Mouse (Mus musculus) C2C12 (cell line): ENCODE measurements at regions not wholly inside any gene's neighbourhood (a gene's known extent, or its start where the extent isn't known, plus 50 kb on each side); places are given as distances from the start of the nearest gene placed in this dataset.

Experiments
- H3K27me3 ChIP-seq: one replicate; pipeline ENCODE4 v1.6.1; 2011; ENCODE audit not compliant: control insufficient read depth, insufficient read depth, insufficient read length
- H3K36me3 ChIP-seq: one replicate; pipeline ENCODE4 v1.6.1; 2011; ENCODE audit not compliant: control insufficient read depth, insufficient read depth
- H3K4me3 ChIP-seq: one replicate; pipeline ENCODE4 v1.5.1; 2011; ENCODE audit warnings: mild to moderate bottlenecking, control low read depth; ENCODE audit not compliant: poor library complexity, insufficient read depth, severe bottlenecking
- H3K79me2 ChIP-seq: one replicate; pipeline ENCODE4 v1.6.1; 2011; ENCODE audit not compliant: control insufficient read depth, insufficient read depth
- H3K79me3 ChIP-seq: one replicate; pipeline ENCODE4 v1.6.1; 2011; ENCODE audit warnings: low read depth, control low read depth
- H3ac ChIP-seq: one replicate; pipeline ENCODE3; 2011; ENCODE audit warnings: low read depth; ENCODE audit not compliant: control insufficient read depth, insufficient read length
- CEBPB ChIP-seq: IDR thresholded peaks from one replicate; pipeline ENCODE4 v1.6.1; 2011; ENCODE audit warnings: low read depth, mild to moderate bottlenecking, control low read depth, moderate library complexity
- CTCF ChIP-seq: IDR thresholded peaks from one replicate; pipeline ENCODE4 v1.5.1; 2011; ENCODE audit not compliant: control insufficient read depth, insufficient read depth, insufficient read length
- FOSL1 ChIP-seq: IDR thresholded peaks from one replicate; pipeline ENCODE4 v1.8.0; 2011; ENCODE audit warnings: mild to moderate bottlenecking, low read length; ENCODE audit not compliant: poor library complexity, insufficient read depth, severe bottlenecking
- MAX ChIP-seq: IDR thresholded peaks from one replicate; pipeline ENCODE4 v1.6.1; 2011; ENCODE audit warnings: mild to moderate bottlenecking, control low read depth
- MYOD1 ChIP-seq: IDR thresholded peaks from one replicate; pipeline ENCODE4 v1.6.1; 2011; ENCODE audit warnings: low read depth; ENCODE audit not compliant: control insufficient read depth, insufficient read length
- MYOG ChIP-seq: IDR thresholded peaks from one replicate; pipeline ENCODE4 v1.6.1; 2011; ENCODE audit not compliant: control insufficient read depth, insufficient read length; ENCODE audit errors: extremely low read depth
- USF1 ChIP-seq: IDR thresholded peaks from one replicate; pipeline ENCODE4 v1.6.1; 2011; ENCODE audit warnings: low read depth, mild to moderate bottlenecking, control low read depth, moderate library complexity

DNA sequence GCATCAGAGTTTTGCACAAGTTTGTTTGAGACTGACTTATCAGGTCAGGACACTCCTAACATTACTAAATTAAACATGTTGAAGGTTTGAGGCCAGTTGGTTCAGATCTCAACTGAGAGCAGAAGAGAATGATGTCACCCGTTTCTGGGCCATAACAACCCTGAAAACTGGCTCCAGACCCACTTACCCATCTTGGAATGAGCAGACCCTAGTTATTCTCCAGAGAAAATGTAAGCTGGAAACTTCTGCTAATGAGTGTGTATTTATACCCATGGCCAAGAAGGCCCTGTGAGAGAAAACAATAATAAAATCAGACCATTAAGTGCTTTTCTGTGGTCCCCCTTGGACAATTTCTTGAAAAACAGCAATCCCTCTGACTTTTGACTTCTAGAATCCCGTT, 282.4 kb upstream of the Nfe2l3 start:
- TF ChIP-seq MYOG (no peak), CEBPB (no peak), FOSL1 (no peak), CTCF (no peak), USF1 (no peak), MAX (no peak), MYOD1 (no peak)
- Histone ChIP-seq H3K79me2 (no peaks in the 10 kb centered on the region), H3K27me3 (peaks cover 43% of the 10 kb centered on the region)

DNA sequence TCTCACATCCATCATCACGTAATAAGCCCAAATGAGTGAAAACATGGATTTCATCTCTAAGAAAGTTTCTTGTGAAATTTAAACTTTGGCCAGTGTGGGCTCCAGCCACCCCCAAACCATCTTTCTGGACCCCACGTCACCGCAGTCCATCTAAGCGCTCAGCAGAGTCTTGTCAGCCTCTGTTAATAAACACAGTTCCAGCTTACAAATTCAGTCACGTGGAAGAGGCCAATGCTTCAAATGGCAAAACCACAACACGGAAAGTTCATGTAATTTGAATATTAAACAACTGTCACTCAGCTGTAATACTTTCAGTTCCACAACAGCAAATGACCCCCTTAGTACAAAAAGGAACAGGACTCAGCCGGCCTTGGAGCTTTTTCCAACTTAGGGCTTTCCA, 282.0 kb upstream of the Nfe2l3 start:
- Histone ChIP-seq H3K27me3 (peaks cover 38% of the 10 kb centered on the region), H3K4me3 (no peak overlapping the region), H3K36me3 (no peaks in the 10 kb centered on the region), H3K79me3 (no peaks in the 10 kb centered on the region), H3ac (no peak overlapping the region), H3K79me2 (no peaks in the 10 kb centered on the region)
- TF ChIP-seq USF1 (no peak), MAX (no peak), MYOD1 (no peak), MYOG (no peak), CTCF (no peak)

More for the DNA sequence above, 282.4 kb upstream of the Nfe2l3 start:
- Histone ChIP-seq H3K36me3 (no peaks in the 10 kb centered on the region), H3K4me3 (no peak overlapping the region), H3K79me3 (no peaks in the 10 kb centered on the region), H3ac (no peak overlapping the region)

DNA sequence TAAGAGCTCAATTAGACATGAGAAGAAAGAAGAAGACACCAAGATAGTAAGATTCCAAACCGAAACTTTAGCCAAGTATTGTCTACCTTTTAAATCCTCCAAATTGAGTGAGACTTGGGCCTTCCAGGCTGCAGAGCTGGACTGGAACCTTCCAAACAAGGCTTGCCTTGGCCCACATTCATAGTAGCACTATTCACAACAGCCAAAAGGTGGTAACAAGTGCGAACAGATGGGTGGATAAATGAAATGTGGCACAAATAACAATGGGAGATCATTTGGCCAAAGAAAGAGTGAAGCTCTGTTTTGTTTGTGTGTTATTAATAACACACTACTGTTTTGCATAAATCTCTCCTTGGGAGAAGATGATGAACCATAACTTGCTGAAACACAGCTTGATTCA, 281.6 kb upstream of the Nfe2l3 start:
- H3K4me3 ChIP-seq = no peak overlapping the region
- H3ac ChIP-seq = no peak overlapping the region
- H3K36me3 ChIP-seq = no peaks in the 10 kb centered on the region
- TF ChIP-seq FOSL1 (no peak), CEBPB (no peak), CTCF (no peak), MYOD1 (no peak), USF1 (no peak), MYOG (no peak), MAX (no peak)
- no peaks in the 10 kb centered on the region for H3K79me2 ChIP-seq
- H3K27me3 ChIP-seq = peaks cover 38% of the 10 kb centered on the region
- no peaks in the 10 kb centered on the region for H3K79me3 ChIP-seq

DNA sequence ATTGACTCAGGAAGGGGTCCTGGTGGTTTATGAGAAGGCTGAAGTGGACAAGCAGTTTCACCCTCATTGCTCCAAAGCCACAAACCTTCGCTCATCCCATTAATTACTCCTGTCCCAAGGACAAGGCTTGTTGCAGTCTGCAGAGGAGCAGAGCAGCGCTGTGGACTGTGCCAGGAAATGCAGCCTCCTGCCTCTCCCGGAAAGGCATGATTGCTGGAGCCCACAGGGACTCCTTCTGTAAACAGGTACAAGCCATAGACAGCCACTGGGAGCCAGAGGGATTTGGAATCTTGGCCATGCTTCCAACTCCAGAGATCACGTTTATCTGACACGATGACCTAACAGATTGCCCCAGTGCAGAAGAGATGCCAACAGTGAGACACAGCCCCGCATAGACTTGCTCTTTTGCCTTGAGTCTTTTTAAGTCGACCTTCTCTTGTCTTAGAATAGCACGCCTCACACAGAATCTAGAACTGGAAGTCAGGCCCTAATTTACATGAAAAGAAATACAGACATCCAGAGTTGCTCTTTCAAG, 275.6 kb upstream of the Nfe2l3 start:
- no peak for TF ChIP-seq FOSL1
- TF ChIP-seq MAX = no peak
- no peak for TF ChIP-seq USF1
- TF ChIP-seq CEBPB = no peak
- no peak for TF ChIP-seq MYOD1
- no peak for TF ChIP-seq MYOG
- H3ac ChIP-seq = no peak overlapping the region
- no peaks in the 10 kb centered on the region for H3K36me3 ChIP-seq
- H3K79me3 ChIP-seq = no peaks in the 10 kb centered on the region
- no peak overlapping the region for H3K4me3 ChIP-seq
- no peaks in the 10 kb centered on the region for H3K79me2 ChIP-seq
- H3K27me3 ChIP-seq = peaks cover 10% of the 10 kb centered on the region

DNA sequence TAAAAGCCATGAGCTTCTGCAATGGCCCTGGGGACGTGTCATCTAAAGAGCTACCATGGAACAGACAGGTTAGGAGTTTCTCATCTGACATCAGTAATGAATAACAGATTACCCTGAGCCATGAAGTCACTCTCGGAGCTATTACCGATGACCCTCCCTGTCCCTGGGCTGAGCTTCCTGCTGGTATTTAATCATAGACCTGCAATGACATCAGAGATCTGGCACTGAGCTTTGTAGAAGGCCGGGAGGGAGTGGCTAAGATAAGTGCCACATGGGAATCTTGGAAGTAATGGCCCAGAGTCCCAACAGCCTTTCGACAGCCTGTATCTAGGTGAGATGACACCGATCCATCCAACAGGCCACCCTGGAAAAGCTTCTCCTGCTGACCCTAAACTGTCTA, 271.3 kb upstream of the Nfe2l3 start:
- Histone ChIP-seq H3K27me3 (no peaks in the 10 kb centered on the region), H3K4me3 (no peak overlapping the region), H3K79me3 (no peaks in the 10 kb centered on the region), H3K36me3 (no peaks in the 10 kb centered on the region), H3ac (no peak overlapping the region), H3K79me2 (no peaks in the 10 kb centered on the region)
- TF ChIP-seq CTCF (no peak), USF1 (no peak), MYOG (no peak), FOSL1 (no peak), CEBPB (no peak), MYOD1 (no peak), MAX (no peak)
